Mouse (Mus musculus): ENCODE data around the gene Tatdn3. TPM values are rescaled to one million over a fixed set of nuclear protein-coding genes. Genes with fewer than 3 reads are reported as not detected.

The Tatdn3 gene
- total and polyA plus RNA-seq, 3 experiments = 12.7 to 17.2 (median 12.9) TPM

DNA sequence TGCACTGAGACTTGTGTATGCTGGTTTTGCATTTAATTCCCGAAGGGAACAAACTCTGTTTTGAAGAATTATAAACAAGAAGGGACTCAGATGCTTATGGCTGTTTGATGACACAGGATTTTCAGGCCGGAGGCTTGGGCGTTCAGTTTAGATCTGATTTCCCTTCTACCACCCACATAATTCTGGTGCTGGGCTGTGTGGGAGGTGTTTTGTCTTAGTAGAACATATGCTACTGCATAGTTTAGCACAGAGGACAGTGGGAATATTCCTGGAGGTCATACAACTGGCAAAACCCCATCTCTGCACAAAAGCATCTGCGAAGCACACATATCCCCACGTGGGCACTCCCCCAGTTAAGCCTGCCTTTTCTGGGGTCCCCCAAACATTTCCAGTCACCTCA, 30.8 kb upstream of the Tatdn3 start:
- Histone ChIP-seq H3K9ac (ENCODE audit: insufficient read depth, low read depth) (no peak overlapping the region), H3K4me2 (ENCODE audit: insufficient read depth, low read depth, poor library complexity, severe bottlenecking) (no peak overlapping the region), H3K4me3 (replicated peaks in 1 of 3; ENCODE audit: low read depth in 2 of 3, low read length in 2 of 3, poor library complexity in 1 of 3) (no peak overlapping the region), H3K9me3 (replicated peaks; ENCODE audit: low read length) (no peaks in the 10 kb centered on the region), H3K4me1 (ENCODE audit: control insufficient read depth in 1 of 2, insufficient read depth in 2 of 2) (peaks cover 16 to 72% of the 10 kb centered on the region in 2 experiments), H3K36me3 (replicated peaks in 1 of 2; ENCODE audit: control insufficient read depth in 1 of 2, insufficient read depth in 1 of 2, low read length in 1 of 2) (no peaks in the 10 kb centered on the region), H3K27ac (ENCODE audit: insufficient read depth, low read depth) (no peak overlapping the region), H3K79me2 (replicated peaks; ENCODE audit: control insufficient read depth, extremely low read depth, insufficient read depth, poor library complexity, severe bottlenecking) (no peaks in the 10 kb centered on the region), H3K27me3 (replicated peaks) (no peaks in the 10 kb centered on the region)
- in situ Hi-C loops (cut with MboI; ENCODE audit: low pct_ligation_motif_present, low pct_unique_long_range_greater_than_20kb, low sequenced_read_pairs) = loop anchor here (5.0 to 10.0 kb wide), 3 partner anchors 34 to 189 kb away; no protein-coding TSS in a partner anchor
- no peak for DNase-seq (ENCODE audit: extremely low read depth)
- dilution Hi-C loops (cut with MboI; ENCODE audit: extremely low pct_ligation_motif_present, extremely low pct_unique_long_range_greater_than_20kb, low sequenced_read_pairs) = no loop called here
- TF ChIP-seq MEF2A (IDR thresholded peaks at IDR 0.05; ENCODE audit: borderline replicate concordance, low read depth, low read length) = no peak
- no peak for TF ChIP-seq JUND (conservative IDR thresholded peaks at IDR 0.05; ENCODE audit: low read depth, low read length)
- no peak for TF ChIP-seq SMC3 (IDR thresholded peaks at IDR 0.05; ENCODE audit: low read depth, low read length)
- TF ChIP-seq USF2 (conservative IDR thresholded peaks at IDR 0.05; ENCODE audit: low read depth, low read length) = no peak
- TF ChIP-seq UBTF (IDR thresholded peaks at IDR 0.05; ENCODE audit: low read depth, low read length) = no peak
- no peak for TF ChIP-seq MAZ (IDR thresholded peaks at IDR 0.05; ENCODE audit: low read depth, low read length)
- TF ChIP-seq NELFE (IDR thresholded peaks at IDR 0.05; ENCODE audit: low read depth, low read length) = no peak
- TF ChIP-seq RAD21 (IDR thresholded peaks at IDR 0.05; ENCODE audit: low read depth, low read length) = no peak
- TF ChIP-seq RCOR1 (conservative IDR thresholded peaks at IDR 0.05; ENCODE audit: low read depth, low read length) = no peak
- TF ChIP-seq TBP (conservative IDR thresholded peaks at IDR 0.05; ENCODE audit: low read depth, low read length) = no peak
- no peak for TF ChIP-seq CHD2 (IDR thresholded peaks at IDR 0.05; ENCODE audit: low read length)
- no peak for TF ChIP-seq ZMIZ1 (IDR thresholded peaks at IDR 0.05; ENCODE audit: low read depth, low read length)
- TF ChIP-seq PAX5 (IDR thresholded peaks at IDR 0.05; ENCODE audit: low read length) = no peak
- no peak for TF ChIP-seq ETS1 (conservative IDR thresholded peaks at IDR 0.05; ENCODE audit: low read depth, low read length)
- no peak for TF ChIP-seq SIN3A (IDR thresholded peaks at IDR 0.05; ENCODE audit: low read length)
- no peak for TF ChIP-seq MYC (IDR thresholded peaks at IDR 0.05; ENCODE audit: low read depth, low read length)
- no peak for TF ChIP-seq MAFK (IDR thresholded peaks at IDR 0.05; ENCODE audit: insufficient replicate concordance, low read length)

GRCm38 (mm10) chr1:191092050-191092449, 29.3 kb upstream of the Tatdn3 start:
- no peaks in the 10 kb centered on the region for H3K9me3 ChIP-seq (replicated peaks; ENCODE audit: low read length)
- no peak for TF ChIP-seq GABPA (IDR thresholded peaks at IDR 0.05; ENCODE audit: insufficient replicate concordance, low read depth, low read length)
- TF ChIP-seq MEF2A (IDR thresholded peaks at IDR 0.05; ENCODE audit: borderline replicate concordance, low read depth, low read length) = no peak
- TF ChIP-seq USF2 (conservative IDR thresholded peaks at IDR 0.05; ENCODE audit: low read depth, low read length) = no peak
- no peak for TF ChIP-seq CTCF (conservative IDR thresholded peaks at IDR 0.05 in 1 of 2, IDR thresholded peaks at IDR 0.05 in 1 of 2; ENCODE audit: low read depth in 2 of 2, low read length in 2 of 2)
- no peak for TF ChIP-seq CHD1 (IDR thresholded peaks at IDR 0.05; ENCODE audit: low read depth, low read length)
- TF ChIP-seq JUN (IDR thresholded peaks at IDR 0.05; ENCODE audit: insufficient read depth, low read depth, low read length) = no peak
- no peak for TF ChIP-seq PAX5 (IDR thresholded peaks at IDR 0.05; ENCODE audit: low read length)
- TF ChIP-seq POLR2A (IDR thresholded peaks at IDR 0.05; ENCODE audit: low read depth, low read length) = no peak
- TF ChIP-seq HCFC1 (IDR thresholded peaks at IDR 0.05; ENCODE audit: low read depth, low read length) = no peak
- H3K27me3 ChIP-seq (replicated peaks) = no peaks in the 10 kb centered on the region
- dilution Hi-C loops (cut with MboI; ENCODE audit: extremely low pct_ligation_motif_present, extremely low pct_unique_long_range_greater_than_20kb, low sequenced_read_pairs) = no loop called here
- H3K36me3 ChIP-seq (replicated peaks in 1 of 2; ENCODE audit: control insufficient read depth in 1 of 2, insufficient read depth in 1 of 2, low read length in 1 of 2) = no peaks in the 10 kb centered on the region
- in situ Hi-C loops (cut with MboI; ENCODE audit: low pct_ligation_motif_present, low pct_unique_long_range_greater_than_20kb, low sequenced_read_pairs) = loop anchor here (5.0 to 10.0 kb wide), 3 partner anchors 35 to 190 kb away; no protein-coding TSS in a partner anchor
- no peaks in the 10 kb centered on the region for H3K79me2 ChIP-seq (replicated peaks; ENCODE audit: control insufficient read depth, extremely low read depth, insufficient read depth, poor library complexity, severe bottlenecking)
- H3K4me3 ChIP-seq (replicated peaks in 1 of 3; ENCODE audit: low read depth in 2 of 3, low read length in 2 of 3, poor library complexity in 1 of 3) = no peak overlapping the region
- peaks cover 23 to 79% of the 10 kb centered on the region in 2 experiments for H3K4me1 ChIP-seq (ENCODE audit: control insufficient read depth in 1 of 2, insufficient read depth in 2 of 2)
- H3K4me2 ChIP-seq (ENCODE audit: insufficient read depth, low read depth, poor library complexity, severe bottlenecking) = no peak overlapping the region
- no peak overlapping the region for H3K9ac ChIP-seq (ENCODE audit: insufficient read depth, low read depth)
- DNase-seq (ENCODE audit: extremely low read depth) = no peak
- H3K27ac ChIP-seq (ENCODE audit: insufficient read depth, low read depth) = no peak overlapping the region
